Mouse (Mus musculus) intestine, postnatal 0 days (tissue): ENCODE measurements around the gene Pcnx. TPM values are rescaled to one million over a fixed set of nuclear protein-coding genes. Genes with fewer than 3 reads are reported as not detected.
A peak's percentile ranks its signal among the peaks of the same experiment; 100 is the strongest.

Experiments
- ATAC-seq: fragments of 200-750 bp; cut with Nextera tagmentation; 2 replicates; pipeline ENCODE4 v1.8.0; 2017; ENCODE audit warnings: mild to moderate bottlenecking, moderate TSS enrichment, moderate library complexity
- H3K27ac ChIP-seq: fragments of 300-500 bp; sonication (generic); 2 replicates; pipeline ENCODE4 v1.5.1; 2014; ENCODE audit warnings: mild to moderate bottlenecking, low read depth, low read length, moderate library complexity
- H3K27me3 ChIP-seq: fragments of 300-500 bp; sonication (generic); replicated peaks from 2 replicates; pipeline ENCODE4 v1.6.1; 2014; ENCODE audit warnings: low read length, mixed read lengths; ENCODE audit not compliant: control insufficient read depth, insufficient read depth
- H3K36me3 ChIP-seq: fragments of 300-500 bp; sonication (generic); 2 replicates; pipeline ENCODE4 v1.6.1; 2014; ENCODE audit warnings: mild to moderate bottlenecking, moderate library complexity; ENCODE audit not compliant: control insufficient read depth, insufficient read depth
- H3K4me1 ChIP-seq: fragments of 300-500 bp; sonication (generic); replicated peaks from 2 replicates; pipeline ENCODE4 v1.6.1; 2014; ENCODE audit warnings: antibody characterized with exemption, low read length, mixed read lengths; ENCODE audit not compliant: control insufficient read depth, insufficient read depth
- H3K4me2 ChIP-seq: fragments of 300-500 bp; sonication (generic); replicated peaks from 2 replicates; pipeline ENCODE4 v1.6.1; 2014; ENCODE audit warnings: low read depth, mild to moderate bottlenecking, moderate library complexity
- H3K4me3 ChIP-seq: fragments of 300-500 bp; sonication (generic); 2 replicates; pipeline ENCODE4 v1.5.1; 2014; ENCODE audit warnings: low read depth, low read length
- H3K9ac ChIP-seq: fragments of 300-500 bp; sonication (generic); 2 replicates; pipeline ENCODE4 v1.6.1; 2014; ENCODE audit warnings: mild to moderate bottlenecking, low read depth, low read length
- H3K9me3 ChIP-seq: fragments of 300-500 bp; sonication (generic); 2 replicates; pipeline ENCODE4 v1.6.1; 2016; ENCODE audit warnings: mixed run types; ENCODE audit not compliant: control insufficient read depth
- CTCF ChIP-seq: sonication (generic); IDR thresholded peaks from 2 replicates; pipeline ENCODE4 v1.5.1; 2016; ENCODE audit warnings: low read depth, mild to moderate bottlenecking, control low read depth, antibody characterized with exemption, moderate library complexity
- WGBS: fragments of 180-500 bp; shearing (Covaris S2); extraction: QIAGEN DNeasy Blood & Tissue Kit; methylation state at CpG from one replicate; pipeline ENCODE4 v1.1.7; 2014; 5-methylcytosine and 5-hydroxymethylcytosine counted together
- polyA plus RNA-seq: library from polyadenylated mRNA; unstranded; fragments of >200 nt; fragmentation: Nextera tagmentation; extraction: Ambion mirVana; gene quantifications from 2 replicates; pipeline ENCODE4 v1.2.1, GENCODE M21; 2015

Pcnx gene
- polyA plus RNA-seq, 1 experiment from 2014 or later, result 12.4 TPM

GRCm38 (mm10) chr12:81837463-81837862, 22.4 kb upstream of the Pcnx start:
- TF ChIP-seq CTCF, result no peak
- H3K9me3 ChIP-seq, result no peaks in the 10 kb centered on the region
- WGBS, result 81% methylated on average over 5 of the region's 5 CpGs
- no peaks in the 10 kb centered on the region for H3K4me1 ChIP-seq
- H3K4me2 ChIP-seq, result no peak overlapping the region
- no peak for ATAC-seq
- H3K27me3 ChIP-seq, result no peaks in the 10 kb centered on the region
- H3K27ac ChIP-seq, result no peak overlapping the region
- H3K36me3 ChIP-seq, result no peaks in the 10 kb centered on the region
- H3K9ac ChIP-seq, result no peak overlapping the region
- no peak overlapping the region for H3K4me3 ChIP-seq

DNA sequence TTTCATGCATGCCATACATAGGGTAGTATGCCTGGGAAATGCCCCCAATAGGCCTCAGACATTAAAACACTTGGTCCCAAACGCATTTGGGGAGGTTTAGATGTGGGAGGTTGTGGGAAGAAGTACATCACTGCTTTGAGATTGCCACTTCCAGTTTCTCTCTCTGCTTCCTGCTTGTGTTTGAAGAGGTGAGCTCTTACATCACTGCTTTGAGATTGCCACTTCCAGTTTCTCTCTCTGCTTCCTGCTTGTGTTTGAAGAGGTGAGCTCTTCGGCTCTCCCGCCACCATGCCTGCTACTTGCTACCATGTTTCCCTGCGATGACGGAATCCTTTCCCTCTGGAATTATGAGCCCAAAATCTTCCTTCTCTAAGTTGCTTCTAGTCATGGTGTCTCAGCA, 20.2 kb upstream of the Pcnx start:
- Histone ChIP-seq H3K27me3 (no peaks in the 10 kb centered on the region), H3K4me3 (no peak overlapping the region), H3K27ac (no peak overlapping the region), H3K9ac (no peak overlapping the region), H3K36me3 (no peaks in the 10 kb centered on the region), H3K9me3 (no peaks in the 10 kb centered on the region), H3K4me2 (no peak overlapping the region), H3K4me1 (no peaks in the 10 kb centered on the region)
- WGBS, result 94% methylated on average over 5 of the region's 5 CpGs
- no peak for ATAC-seq
- TF ChIP-seq CTCF, result no peak

DNA sequence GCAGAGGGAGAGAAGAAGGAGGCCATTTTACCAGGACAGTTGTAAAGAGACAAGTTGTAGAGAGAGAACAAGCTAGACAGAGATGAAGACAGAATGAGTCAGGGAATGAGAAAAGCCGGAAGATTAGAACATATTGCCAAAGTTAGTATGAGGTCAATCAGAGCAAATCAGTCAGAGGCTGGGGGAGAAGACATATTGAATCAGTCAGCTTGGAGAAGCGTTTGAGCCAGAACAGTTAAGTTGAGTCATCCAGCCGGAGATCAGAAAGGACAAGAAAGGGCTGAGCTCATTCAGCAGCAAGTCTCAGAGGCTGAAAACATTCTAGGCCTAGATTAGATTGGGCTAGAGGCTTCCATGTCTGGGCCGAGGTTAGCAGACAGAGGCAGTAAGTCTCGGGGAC, 18.8 kb upstream of the Pcnx start:
- Histone ChIP-seq H3K27me3 (no peaks in the 10 kb centered on the region), H3K27ac (no peak overlapping the region), H3K4me1 (no peaks in the 10 kb centered on the region), H3K9ac (no peak overlapping the region), H3K9me3 (no peaks in the 10 kb centered on the region), H3K36me3 (no peaks in the 10 kb centered on the region), H3K4me3 (no peak overlapping the region), H3K4me2 (no peak overlapping the region)
- 60% methylated on average over 5 of the region's 5 CpGs for WGBS
- ATAC-seq, result no peak
- TF ChIP-seq CTCF, result no peak

DNA sequence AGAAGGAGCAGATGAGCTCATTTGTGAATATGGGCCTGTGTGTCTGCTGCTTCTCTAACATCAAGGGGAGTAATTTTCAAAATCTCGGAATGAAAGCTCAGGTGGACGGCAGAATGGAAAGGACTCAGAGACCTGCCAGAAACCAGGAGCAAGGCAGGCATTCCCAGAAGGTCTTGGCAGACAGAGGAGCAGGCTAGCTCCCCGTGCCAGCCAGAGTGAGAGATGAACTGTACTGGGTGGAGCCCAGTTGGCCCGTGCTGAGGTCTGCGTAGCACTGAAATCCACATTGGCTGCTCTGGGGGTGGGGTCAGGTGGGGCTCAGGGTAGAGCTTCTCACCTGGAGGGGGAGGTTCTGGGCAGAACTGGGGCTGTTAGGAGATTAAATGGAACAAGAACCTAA, 16.3 kb upstream of the Pcnx start:
- Histone ChIP-seq H3K27me3 (no peaks in the 10 kb centered on the region), H3K4me1 (no peaks in the 10 kb centered on the region), H3K9me3 (no peaks in the 10 kb centered on the region), H3K4me3 (no peak overlapping the region), H3K36me3 (no peaks in the 10 kb centered on the region), H3K27ac (no peak overlapping the region), H3K4me2 (no peak overlapping the region), H3K9ac (no peak overlapping the region)
- WGBS, result 68% methylated on average over 5 of the region's 5 CpGs
- no peak for TF ChIP-seq CTCF
- no peak for ATAC-seq

- no peaks in the 10 kb centered on the region for H3K27me3 ChIP-seq
- TF ChIP-seq CTCF, result no peak
- no peak overlapping the region for H3K4me3 ChIP-seq
- 36% methylated on average over 13 of the region's 13 CpGs for WGBS
- no peak overlapping the region for H3K9ac ChIP-seq
- no peaks in the 10 kb centered on the region for H3K36me3 ChIP-seq
- no peaks in the 10 kb centered on the region for H3K4me1 ChIP-seq
- H3K4me2 ChIP-seq, result peak overlapping the region; percentile 45
- ATAC-seq, result peak; percentile 49; the same call in 1 of the 2 replicates
- H3K9me3 ChIP-seq, result no peaks in the 10 kb centered on the region
- no peak overlapping the region for H3K27ac ChIP-seq
Measured at GRCm38 (mm10) chr12:81844572-81844971, 15.3 kb upstream of the Pcnx start.

DNA sequence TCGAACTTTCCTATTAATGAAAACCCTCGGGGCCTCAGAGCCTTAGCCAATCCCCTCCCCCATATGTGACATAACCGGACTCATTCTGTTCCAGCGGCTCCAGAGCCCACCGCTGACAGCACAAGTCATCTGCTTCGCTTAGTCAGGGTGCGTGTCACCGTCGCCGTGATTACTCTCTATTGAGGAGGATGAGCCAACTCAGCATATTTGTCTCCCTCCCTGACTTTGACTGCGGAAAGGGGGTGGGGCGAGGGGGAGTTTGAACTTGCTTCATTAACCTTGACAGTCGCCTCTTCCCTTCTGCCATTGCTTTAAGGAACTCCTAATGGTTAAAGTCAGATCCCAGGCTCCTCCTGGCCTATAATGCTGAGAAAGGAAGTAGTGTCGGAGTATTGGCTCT, 14.8 kb upstream of the Pcnx start:
- 26% methylated on average over 14 of the region's 14 CpGs for WGBS
- no peak overlapping the region for H3K4me3 ChIP-seq

DNA sequence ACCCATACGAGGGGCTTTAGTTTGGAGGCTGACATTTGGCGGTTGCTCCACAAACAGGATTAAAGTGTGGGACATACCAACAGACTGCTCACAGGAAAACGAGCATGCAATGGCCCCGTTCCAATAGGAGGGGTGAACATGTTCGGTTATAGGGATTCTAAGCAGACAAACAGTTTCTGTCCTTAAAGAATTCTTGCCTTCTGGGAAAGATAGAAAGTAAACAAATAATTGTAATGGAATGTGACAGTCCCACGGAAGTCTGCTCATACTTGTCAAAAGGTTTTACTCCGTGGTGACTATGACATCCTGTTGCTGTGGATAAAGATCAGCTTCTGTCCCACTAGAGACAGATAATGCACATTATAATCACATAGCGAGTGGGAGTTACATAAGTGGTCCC, 10.2 kb upstream of the Pcnx start:
- H3K9me3 ChIP-seq, result no peaks in the 10 kb centered on the region
- no peaks in the 10 kb centered on the region for H3K36me3 ChIP-seq
- H3K9ac ChIP-seq, result no peak overlapping the region
- WGBS, result 50% methylated on average over 8 of the region's 8 CpGs
- no peak overlapping the region for H3K4me3 ChIP-seq
- no peaks in the 10 kb centered on the region for H3K27me3 ChIP-seq
- H3K4me1 ChIP-seq, result no peaks in the 10 kb centered on the region
- H3K27ac ChIP-seq, result no peak overlapping the region
- no peak for ATAC-seq
- TF ChIP-seq CTCF, result no peak
- no peak overlapping the region for H3K4me2 ChIP-seq

More for the DNA sequence above, 14.8 kb upstream of the Pcnx start:
- peak overlapping the region; percentile 45 for H3K4me2 ChIP-seq
- H3K9ac ChIP-seq, result no peak overlapping the region
- H3K4me1 ChIP-seq, result no peaks in the 10 kb centered on the region
- H3K36me3 ChIP-seq, result no peaks in the 10 kb centered on the region
- no peak for ATAC-seq
- TF ChIP-seq CTCF, result no peak
- H3K27me3 ChIP-seq, result no peaks in the 10 kb centered on the region
- H3K9me3 ChIP-seq, result no peaks in the 10 kb centered on the region
- no peak overlapping the region for H3K27ac ChIP-seq
